Mouse (Mus musculus) forebrain, postnatal 0 days (tissue): ENCODE measurements at regions not wholly inside any gene's neighbourhood (a gene's known extent, or its start where the extent isn't known, plus 50 kb on each side); places are given as distances from the start of the nearest gene placed in this dataset.
A peak's percentile ranks its signal among the peaks of the same experiment; 100 is the strongest.

Experiments
- ATAC-seq: fragments of 200-750 bp; cut with Nextera tagmentation; 2 replicates; pipeline ENCODE4 v1.8.0; 2017; ENCODE audit warnings: mild to moderate bottlenecking, moderate library complexity
- DNase-seq: peaks from one replicate; pipeline ENCODE4 v3.0.0-alpha.2; 2015
- H3K27ac ChIP-seq: fragments of 300-500 bp; sonication (generic); 2 replicates; pipeline ENCODE4 v1.5.1; 2014; ENCODE audit warnings: low read depth, mild to moderate bottlenecking, antibody characterized with exemption, low read length, moderate library complexity, mixed read lengths
- H3K27me3 ChIP-seq: fragments of 300-500 bp; sonication (generic); 2 replicates; pipeline ENCODE4 v1.6.1; 2014; ENCODE audit warnings: mild to moderate bottlenecking, low read length, mixed read lengths; ENCODE audit not compliant: insufficient read depth
- H3K36me3 ChIP-seq: fragments of 300-500 bp; sonication (generic); 2 replicates; pipeline ENCODE4 v1.6.1; 2014; ENCODE audit warnings: mild to moderate bottlenecking, moderate library complexity; ENCODE audit not compliant: insufficient read depth
- H3K4me1 ChIP-seq: fragments of 300-500 bp; sonication (generic); 2 replicates; pipeline ENCODE4 v1.6.1; 2014; ENCODE audit warnings: antibody characterized with exemption; ENCODE audit not compliant: insufficient read depth
- H3K4me2 ChIP-seq: fragments of 300-500 bp; sonication (generic); 2 replicates; pipeline ENCODE4 v1.6.1; 2014; ENCODE audit warnings: low read depth, mild to moderate bottlenecking, moderate library complexity
- H3K4me3 ChIP-seq: fragments of 300-500 bp; sonication (generic); 2 replicates; pipeline ENCODE4 v1.5.1; 2014; ENCODE audit warnings: low read depth, low read length, mixed read lengths
- H3K9ac ChIP-seq: fragments of 300-500 bp; sonication (generic); 2 replicates; pipeline ENCODE4 v1.6.1; 2014; ENCODE audit warnings: mild to moderate bottlenecking
- H3K9me3 ChIP-seq: fragments of 300-500 bp; sonication (generic); 2 replicates; pipeline ENCODE4 v1.6.1; 2016; ENCODE audit warnings: low read length
- CTCF ChIP-seq: sonication (generic); IDR thresholded peaks from 2 replicates; pipeline ENCODE4 v1.5.1; 2016; ENCODE audit warnings: antibody characterized with exemption, control low read depth, low read depth
- WGBS: fragments of 180-500 bp; shearing (Covaris S2); extraction: QIAGEN DNeasy Blood & Tissue Kit; methylation state at CpG from one replicate; pipeline ENCODE4 v1.1.7; 2014; 5-methylcytosine and 5-hydroxymethylcytosine counted together

DNA sequence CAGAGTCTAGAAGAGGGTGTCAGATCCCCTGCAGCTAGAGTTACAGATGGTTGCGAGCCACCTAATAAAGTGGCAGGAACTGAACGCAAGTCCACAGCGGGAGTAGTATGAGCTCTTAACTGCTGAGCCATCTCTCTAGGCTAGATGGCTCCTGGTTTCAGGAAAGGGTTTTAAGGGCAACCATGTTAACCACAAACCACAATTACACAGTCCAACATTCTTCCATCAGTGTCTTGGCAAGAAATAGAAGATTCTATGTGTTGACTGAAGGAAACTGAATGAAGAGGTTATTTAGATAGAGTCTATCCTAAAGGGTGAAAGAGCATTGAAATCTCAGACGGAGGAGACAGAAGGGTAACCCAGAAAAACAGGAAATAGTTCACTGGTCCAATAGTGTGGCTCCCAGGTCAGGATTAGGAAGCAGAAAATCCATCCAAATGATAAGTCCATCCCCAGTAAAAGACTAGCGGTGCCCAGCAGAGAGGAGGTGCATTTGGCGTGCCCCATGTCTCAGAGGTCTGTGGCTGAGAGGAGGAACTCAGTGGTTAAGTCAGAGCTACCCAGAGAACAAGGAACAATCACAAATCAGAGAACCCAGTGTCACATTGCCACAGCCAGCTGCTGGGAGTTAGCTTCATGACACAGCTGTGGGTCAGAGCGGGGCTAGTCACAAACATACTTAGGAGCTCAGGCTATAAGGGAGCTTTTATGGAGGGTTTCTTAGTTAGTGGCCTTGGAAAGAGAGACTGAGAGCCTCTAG lies 147.3 kb downstream of the Gm12728 start:
- no peak overlapping the region for H3K27ac ChIP-seq
- no peaks in the 10 kb centered on the region for H3K27me3 ChIP-seq
- no peak overlapping the region for H3K4me2 ChIP-seq
- WGBS = 93% methylated on average over 7 of the region's 7 CpGs
- no peak overlapping the region for H3K9ac ChIP-seq
- no peaks in the 10 kb centered on the region for H3K9me3 ChIP-seq
- no peak for TF ChIP-seq CTCF
- no peaks in the 10 kb centered on the region for H3K4me1 ChIP-seq
- ATAC-seq = no peak
- DNase-seq = no peak
- no peak overlapping the region for H3K4me3 ChIP-seq
- H3K36me3 ChIP-seq = no peaks in the 10 kb centered on the region

DNA sequence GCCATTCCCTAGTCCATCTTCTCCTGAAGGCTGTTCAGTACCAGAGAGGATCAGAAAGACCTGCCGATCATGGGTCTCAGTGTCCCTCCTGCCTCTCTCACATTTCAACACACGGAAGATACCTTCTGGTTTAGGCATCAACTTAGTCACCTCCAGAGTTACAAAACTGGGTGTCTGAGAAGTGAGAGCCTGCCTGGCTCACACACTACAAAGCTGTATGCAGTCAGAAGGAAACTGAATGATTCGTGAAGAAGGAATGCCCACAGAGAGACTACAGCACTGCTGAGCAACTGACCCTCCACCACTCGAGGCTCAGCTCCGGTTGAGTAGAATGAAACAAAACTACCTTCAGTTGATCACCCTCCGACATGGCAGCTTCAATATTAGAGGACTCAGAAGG lies 147.9 kb downstream of the Gm12728 start:
- H3K4me2 ChIP-seq = no peak overlapping the region
- H3K9ac ChIP-seq = no peak overlapping the region
- no peak for ATAC-seq
- no peaks in the 10 kb centered on the region for H3K4me1 ChIP-seq
- H3K9me3 ChIP-seq = no peaks in the 10 kb centered on the region
- no peak for DNase-seq
- no peaks in the 10 kb centered on the region for H3K36me3 ChIP-seq
- H3K27ac ChIP-seq = no peak overlapping the region
- no peaks in the 10 kb centered on the region for H3K27me3 ChIP-seq
- TF ChIP-seq CTCF = no peak
- no peak overlapping the region for H3K4me3 ChIP-seq
- WGBS = 88% methylated on average over 6 of the region's 6 CpGs

DNA sequence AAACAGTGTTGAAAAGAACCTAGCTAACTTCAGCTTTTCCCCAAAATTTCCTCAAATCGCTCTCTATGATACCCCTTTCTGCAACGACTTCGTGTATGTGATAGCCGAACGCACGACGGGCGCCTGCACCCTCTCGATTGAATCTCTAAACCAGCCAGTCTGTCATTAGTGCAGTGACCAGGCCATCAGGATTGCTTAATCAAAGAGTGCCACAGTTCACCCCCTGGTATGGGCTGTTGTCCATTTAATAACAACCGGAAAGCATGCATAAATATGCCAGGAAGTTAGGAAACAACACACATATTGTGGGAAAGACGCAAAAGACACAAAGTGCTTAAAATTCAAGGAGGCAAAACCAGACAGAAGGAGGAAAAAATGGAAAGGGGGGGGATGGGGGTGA lies 149.2 kb downstream of the Gm12728 start:
- Histone ChIP-seq H3K4me2 (no peak overlapping the region), H3K9me3 (no peaks in the 10 kb centered on the region)

DNA sequence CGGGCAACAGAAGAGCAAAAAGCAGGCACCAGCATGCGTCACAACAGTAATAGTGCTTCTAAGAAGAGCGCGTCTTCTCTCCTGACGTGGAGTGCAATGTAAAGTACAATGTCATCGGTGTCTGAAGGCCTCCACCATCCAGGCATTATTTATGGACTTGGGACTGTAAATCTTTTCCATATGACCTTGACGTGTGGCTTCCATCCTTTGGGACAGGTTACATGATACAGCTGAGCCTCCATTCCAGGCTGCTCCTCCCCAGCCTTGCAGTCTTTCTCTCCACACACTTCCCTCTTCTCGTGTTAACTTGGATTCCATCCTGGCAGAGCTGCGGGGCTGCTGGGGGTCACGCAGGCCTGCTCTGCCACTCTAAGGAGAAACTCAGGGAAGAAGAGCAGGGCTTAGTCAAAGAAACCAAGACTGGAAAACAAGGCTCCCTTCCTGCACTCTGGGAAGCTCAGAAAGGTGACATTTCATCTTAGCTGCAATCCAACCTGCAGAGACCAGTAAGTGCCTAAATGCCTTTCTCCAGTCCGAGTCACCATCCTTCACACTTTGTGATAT lies 150.0 kb downstream of the Gm12728 start:
- ATAC-seq (no peak), DNase-seq (no peak)
- Histone ChIP-seq H3K36me3 (no peaks in the 10 kb centered on the region), H3K4me3 (no peak overlapping the region), H3K9me3 (no peaks in the 10 kb centered on the region), H3K9ac (no peak overlapping the region), H3K27ac (no peak overlapping the region), H3K4me2 (no peak overlapping the region), H3K4me1 (no peaks in the 10 kb centered on the region), H3K27me3 (no peaks in the 10 kb centered on the region)
- TF ChIP-seq CTCF = no peak
- WGBS = 84% methylated on average over 11 of the region's 11 CpGs

More for the DNA sequence above, 149.2 kb downstream of the Gm12728 start:
- Histone ChIP-seq H3K9ac (no peak overlapping the region), H3K4me1 (no peaks in the 10 kb centered on the region), H3K36me3 (no peaks in the 10 kb centered on the region), H3K27ac (no peak overlapping the region), H3K27me3 (no peaks in the 10 kb centered on the region), H3K4me3 (no peak overlapping the region)
- 74% methylated on average over 11 of the region's 11 CpGs for WGBS
- ATAC-seq (no peak), DNase-seq (no peak)
- no peak for TF ChIP-seq CTCF

DNA sequence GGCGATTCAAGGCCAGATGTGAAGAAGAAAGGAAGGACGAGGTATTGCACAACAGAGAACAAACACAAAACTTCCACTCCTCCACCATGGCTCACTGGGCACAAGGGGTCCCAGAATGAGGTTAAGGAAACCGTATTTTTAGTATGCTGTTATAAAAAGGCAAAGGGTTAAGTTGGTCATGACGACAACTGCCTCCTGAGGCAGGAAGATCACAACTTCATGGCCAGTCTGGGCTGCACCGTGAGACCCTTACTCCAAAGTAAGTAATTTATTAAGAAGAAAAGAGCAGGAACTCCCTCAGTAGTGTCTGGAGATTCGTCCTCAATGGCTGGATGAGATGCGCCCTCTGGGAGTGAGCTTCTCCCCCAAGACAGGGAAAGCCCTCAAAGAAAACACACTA lies 151.2 kb downstream of the Gm12728 start:
- no peak for ATAC-seq
- Histone ChIP-seq H3K27ac (no peak overlapping the region), H3K4me3 (no peak overlapping the region), H3K36me3 (no peaks in the 10 kb centered on the region), H3K4me1 (no peaks in the 10 kb centered on the region), H3K4me2 (no peak overlapping the region), H3K9me3 (no peaks in the 10 kb centered on the region), H3K9ac (no peak overlapping the region), H3K27me3 (no peaks in the 10 kb centered on the region)
- no peak for DNase-seq
- WGBS = 92% methylated on average over 7 of the region's 7 CpGs
- TF ChIP-seq CTCF = no peak

DNA sequence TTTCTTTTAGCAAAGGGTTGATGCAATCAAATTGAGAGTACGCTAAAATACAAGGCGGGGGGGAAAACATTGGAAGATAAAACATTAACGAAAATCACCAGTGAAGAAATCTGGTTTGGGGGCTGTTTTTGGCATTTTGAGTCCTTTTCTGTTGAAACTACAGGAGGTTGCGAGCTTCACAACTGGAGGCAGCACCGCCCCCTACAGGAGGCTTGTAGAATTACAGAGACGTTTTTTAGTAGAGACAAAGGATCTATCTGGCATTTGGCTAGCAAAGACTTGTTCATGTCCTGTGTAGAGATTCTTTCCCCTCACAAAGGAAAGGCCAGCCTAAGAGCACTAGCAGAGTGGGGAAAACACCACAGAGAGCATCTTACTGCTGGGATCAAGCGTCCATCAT lies 152.1 kb downstream of the Gm12728 start:
- 41% methylated on average over 7 of the region's 7 CpGs for WGBS
- Histone ChIP-seq H3K36me3 (no peaks in the 10 kb centered on the region), H3K27me3 (no peaks in the 10 kb centered on the region), H3K9me3 (no peaks in the 10 kb centered on the region), H3K4me2 (no peak overlapping the region), H3K4me3 (no peak overlapping the region), H3K4me1 (no peaks in the 10 kb centered on the region), H3K27ac (no peak overlapping the region), H3K9ac (no peak overlapping the region)
- no peak for ATAC-seq
- DNase-seq = peak; percentile 81
- TF ChIP-seq CTCF = peak; percentile 74

DNA sequence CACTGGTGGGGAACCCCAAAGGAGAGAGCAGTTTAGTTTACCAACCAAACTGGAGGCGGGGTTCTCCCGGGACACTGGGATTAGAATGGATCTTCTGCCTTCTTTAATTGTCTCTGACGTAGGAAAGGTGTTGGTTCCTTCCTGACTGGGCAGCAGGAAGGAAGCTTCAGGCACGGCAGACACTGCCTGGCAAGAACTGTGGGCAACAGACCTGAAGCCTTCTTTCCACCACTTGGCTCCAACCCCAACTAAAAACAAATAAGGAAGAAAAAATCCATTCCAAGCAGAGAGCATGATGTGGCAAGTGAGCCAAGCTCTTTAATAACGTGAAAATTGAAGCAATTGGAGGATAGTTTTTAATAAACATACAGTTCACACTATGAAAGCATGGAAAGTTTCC lies 155.3 kb downstream of the Gm12728 start:
- Histone ChIP-seq H3K4me2 (no peak overlapping the region), H3K4me1 (no peaks in the 10 kb centered on the region), H3K27me3 (no peaks in the 10 kb centered on the region), H3K9me3 (no peaks in the 10 kb centered on the region), H3K4me3 (no peak overlapping the region), H3K27ac (no peak overlapping the region), H3K36me3 (no peaks in the 10 kb centered on the region), H3K9ac (no peak overlapping the region)
- ATAC-seq (no peak), DNase-seq (no peak)
- TF ChIP-seq CTCF = no peak
- WGBS = 62% methylated on average over 5 of the region's 5 CpGs
